Mouse (Mus musculus): Measurements from ENCODE around the gene Amz2. TPM values are rescaled to one million over a fixed set of nuclear protein-coding genes. Genes with fewer than 3 reads are reported as not detected.

The Amz2 gene
- polyA plus RNA-seq, 1 experiment from 2014 or later, result 46.6 TPM

DNA sequence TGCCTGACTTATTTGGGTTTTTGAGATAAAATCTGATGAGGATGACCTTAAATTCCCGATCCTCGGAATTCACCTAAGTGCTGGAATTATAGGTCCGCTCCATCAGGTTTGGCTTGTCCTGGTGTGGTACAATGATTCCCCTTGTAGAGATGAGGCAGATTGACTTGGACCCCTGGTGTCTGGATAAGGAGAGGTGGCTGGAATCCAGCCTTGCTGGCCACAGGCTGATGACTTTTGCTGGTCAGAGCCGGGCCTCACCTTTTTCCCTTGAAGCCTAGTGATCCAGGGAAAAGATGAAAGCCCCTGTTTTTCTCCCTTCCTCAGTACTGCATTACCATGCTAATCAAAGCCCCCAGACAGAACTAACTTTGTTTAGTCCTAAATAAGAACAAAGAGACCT is 50.0 kb downstream of the Amz2 start:
- no peaks in the 10 kb centered on the region for H3K9me3 ChIP-seq (ENCODE audit: control insufficient read depth, low read length)
- H3K4me1 ChIP-seq (ENCODE audit: control insufficient read depth, insufficient read depth, low read length), result peaks cover 12% of the 10 kb centered on the region; the same call in 1 of the 2 replicates
- 75% methylated on average over 4 of the region's 4 CpGs for WGBS
- H3K4me3 ChIP-seq (ENCODE audit: low read depth, low read length), result no peak overlapping the region
- H3K9ac ChIP-seq (ENCODE audit: low read length), result no peak overlapping the region
- no peak overlapping the region for H3K4me2 ChIP-seq (ENCODE audit: low read depth)
- DNase-seq (ENCODE audit: low spot score), result no peak
- H3K27me3 ChIP-seq (ENCODE audit: control insufficient read depth, insufficient read depth, low read length), result no peaks in the 10 kb centered on the region
- H3K27ac ChIP-seq (ENCODE audit: low read depth, low read length), result peak overlapping the region; percentile 58
- no peaks in the 10 kb centered on the region for H3K36me3 ChIP-seq (ENCODE audit: control insufficient read depth, insufficient read depth, low read length)
- ATAC-seq (ENCODE audit: insufficient read depth, low FRiP score, low TSS enrichment), result no peak

DNA sequence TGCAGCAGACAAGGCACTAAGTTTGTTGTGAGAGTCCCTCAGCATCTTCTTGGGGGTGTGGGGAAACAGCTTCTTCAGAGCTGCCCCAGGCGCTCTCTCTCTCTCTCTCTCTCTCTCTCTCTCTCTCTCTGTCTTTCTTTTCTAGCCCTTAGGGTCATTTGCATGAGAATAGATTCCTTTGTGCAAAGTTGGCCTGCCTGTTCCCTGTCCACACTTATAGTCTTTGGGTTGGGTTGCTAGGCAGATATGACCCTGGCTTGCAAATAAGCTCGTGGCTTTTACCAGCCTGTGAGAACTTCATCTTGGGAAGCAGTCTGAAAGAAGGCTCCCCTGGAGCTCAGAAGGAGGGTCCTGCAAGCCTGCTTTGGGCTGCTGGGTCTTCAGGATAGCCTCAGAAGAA is 50.5 kb downstream of the Amz2 start:
- DNase-seq (ENCODE audit: low spot score) (peak; percentile 34), ATAC-seq (ENCODE audit: insufficient read depth, low FRiP score, low TSS enrichment) (0 out of 2 replicates have a peak, but pooled peaks have one; percentile 32)
- Histone ChIP-seq H3K9me3 (ENCODE audit: control insufficient read depth, low read length) (no peaks in the 10 kb centered on the region), H3K27ac (ENCODE audit: low read depth, low read length) (peak overlapping the region; percentile 58), H3K9ac (ENCODE audit: low read length) (no peak overlapping the region), H3K4me2 (ENCODE audit: low read depth) (no peak overlapping the region), H3K4me3 (ENCODE audit: low read depth, low read length) (no peak overlapping the region), H3K36me3 (ENCODE audit: control insufficient read depth, insufficient read depth, low read length) (no peaks in the 10 kb centered on the region), H3K27me3 (ENCODE audit: control insufficient read depth, insufficient read depth, low read length) (no peaks in the 10 kb centered on the region), H3K4me1 (ENCODE audit: control insufficient read depth, insufficient read depth, low read length) (peaks cover 12% of the 10 kb centered on the region; the same call in 1 of the 2 replicates)
- 32% methylated on average over 2 of the region's 2 CpGs for WGBS

DNA sequence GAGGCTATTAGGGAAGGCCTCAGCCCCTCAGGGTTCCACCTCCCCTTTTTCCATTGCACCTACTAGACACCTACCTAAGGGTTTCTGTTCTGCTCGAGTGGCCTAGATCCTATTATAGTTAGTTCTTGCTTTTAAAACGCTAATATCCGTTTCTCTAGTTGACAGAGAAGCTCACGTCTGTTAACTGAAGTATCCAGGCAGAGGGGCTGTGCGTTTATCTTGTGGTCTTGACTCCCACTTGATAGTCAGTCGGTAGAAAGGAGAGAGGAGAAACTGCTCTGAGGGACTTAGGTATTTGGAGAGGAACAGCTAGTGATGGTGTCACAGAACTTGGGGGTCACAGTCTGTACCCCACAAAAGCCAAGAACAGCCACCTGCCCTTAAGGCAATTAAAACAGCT is 50.9 kb downstream of the Amz2 start:
- H3K9ac ChIP-seq (ENCODE audit: low read length), result no peak overlapping the region
- no peak overlapping the region for H3K4me2 ChIP-seq (ENCODE audit: low read depth)
- H3K4me3 ChIP-seq (ENCODE audit: low read depth, low read length), result no peak overlapping the region
- H3K27ac ChIP-seq (ENCODE audit: low read depth, low read length), result peak overlapping the region; percentile 51; the same call in 1 of the 2 replicates
- no peaks in the 10 kb centered on the region for H3K27me3 ChIP-seq (ENCODE audit: control insufficient read depth, insufficient read depth, low read length)
- no peak for DNase-seq (ENCODE audit: low spot score)
- H3K9me3 ChIP-seq (ENCODE audit: control insufficient read depth, low read length), result no peaks in the 10 kb centered on the region
- H3K4me1 ChIP-seq (ENCODE audit: control insufficient read depth, insufficient read depth, low read length), result peaks cover 12% of the 10 kb centered on the region; the same call in 1 of the 2 replicates
- no peak for ATAC-seq (ENCODE audit: insufficient read depth, low FRiP score, low TSS enrichment)
- H3K36me3 ChIP-seq (ENCODE audit: control insufficient read depth, insufficient read depth, low read length), result no peaks in the 10 kb centered on the region
- 40% methylated on average over 6 of the region's 6 CpGs for WGBS

DNA sequence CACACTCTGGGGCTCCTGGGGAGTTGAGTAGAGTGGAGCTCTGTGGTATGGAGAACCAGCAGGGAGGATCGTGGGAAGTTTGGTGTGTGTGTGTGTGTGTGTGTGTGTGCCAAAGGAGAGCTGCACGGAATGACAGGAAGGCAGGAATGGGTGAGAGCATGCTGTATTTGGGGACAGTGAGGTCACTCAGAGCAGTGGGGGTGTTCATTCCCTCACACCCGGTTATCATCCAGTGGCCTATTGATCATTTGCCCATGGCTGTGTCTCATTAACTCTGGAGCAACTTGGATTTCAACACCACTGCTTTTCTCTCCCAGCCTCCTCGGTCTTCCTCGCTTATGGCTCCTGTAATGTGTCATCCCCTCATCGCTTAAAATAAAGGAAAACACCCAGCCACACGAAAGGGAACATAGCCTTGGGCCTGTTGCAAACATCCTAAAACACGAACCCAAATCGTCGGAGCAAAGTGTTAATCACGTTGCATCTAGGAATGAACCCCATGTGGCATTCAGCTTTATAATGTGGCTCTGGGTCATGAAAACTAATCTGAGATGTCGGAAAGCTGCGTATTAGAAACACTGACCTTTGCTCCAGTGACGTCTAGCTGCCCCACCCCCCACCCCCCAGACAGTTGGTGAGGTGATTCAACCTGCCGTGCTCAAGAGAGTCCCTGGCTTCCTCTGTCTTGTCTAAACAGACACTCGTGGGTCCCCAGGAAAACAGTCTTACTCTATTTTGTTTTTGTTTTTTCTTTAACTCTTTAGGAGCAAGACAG is 52.0 kb downstream of the Amz2 start:
- 57% methylated on average over 16 of the region's 16 CpGs for WGBS
- DNase-seq (ENCODE audit: low spot score) (no peak), ATAC-seq (ENCODE audit: insufficient read depth, low FRiP score, low TSS enrichment) (no peak)
- Histone ChIP-seq H3K9ac (ENCODE audit: low read length) (no peak overlapping the region), H3K4me3 (ENCODE audit: low read depth, low read length) (no peak overlapping the region), H3K27ac (ENCODE audit: low read depth, low read length) (no peak overlapping the region), H3K4me1 (ENCODE audit: control insufficient read depth, insufficient read depth, low read length) (peaks cover 9% of the 10 kb centered on the region; the same call in 1 of the 2 replicates), H3K9me3 (ENCODE audit: control insufficient read depth, low read length) (no peaks in the 10 kb centered on the region), H3K4me2 (ENCODE audit: low read depth) (no peak overlapping the region), H3K27me3 (ENCODE audit: control insufficient read depth, insufficient read depth, low read length) (no peaks in the 10 kb centered on the region), H3K36me3 (ENCODE audit: control insufficient read depth, insufficient read depth, low read length) (no peaks in the 10 kb centered on the region)

DNA sequence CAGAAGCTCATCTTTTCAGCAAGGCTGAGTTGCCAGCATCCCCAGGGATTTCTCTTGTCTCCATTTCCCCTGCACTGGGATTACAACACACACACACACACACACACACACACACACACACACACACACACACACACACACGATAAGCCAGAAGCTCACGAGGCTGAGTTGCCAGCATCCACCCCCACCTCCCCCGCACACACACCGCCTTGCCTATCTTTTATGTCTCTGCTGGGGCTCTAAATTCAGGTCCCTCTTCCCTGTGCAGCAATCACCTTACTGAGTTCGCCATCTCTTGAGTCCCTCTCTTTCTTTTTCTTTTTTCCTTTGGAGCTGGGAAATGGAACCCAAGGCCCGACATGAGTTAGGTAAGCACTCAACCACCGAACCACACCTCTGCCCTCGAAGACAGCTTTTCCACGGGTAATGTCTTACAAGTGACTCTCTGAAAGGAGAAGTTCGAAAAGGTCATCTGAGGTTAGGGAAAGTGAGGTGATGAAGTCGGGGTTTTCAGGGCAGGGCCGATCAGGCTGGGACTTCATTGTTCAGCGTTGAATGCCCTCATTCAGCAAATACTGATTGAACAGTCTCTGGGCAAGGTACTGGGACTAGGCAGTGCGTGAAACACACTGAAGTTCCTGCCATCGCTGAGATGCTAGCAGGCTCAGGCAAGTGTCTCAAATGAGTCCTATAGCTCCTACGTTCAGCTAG is 54.0 kb downstream of the Amz2 start:
- Histone ChIP-seq H3K27me3 (ENCODE audit: control insufficient read depth, insufficient read depth, low read length) (no peaks in the 10 kb centered on the region), H3K9ac (ENCODE audit: low read length) (no peak overlapping the region), H3K4me3 (ENCODE audit: low read depth, low read length) (no peak overlapping the region), H3K4me1 (ENCODE audit: control insufficient read depth, insufficient read depth, low read length) (peaks cover 7% of the 10 kb centered on the region; the same call in 1 of the 2 replicates), H3K9me3 (ENCODE audit: control insufficient read depth, low read length) (no peaks in the 10 kb centered on the region), H3K36me3 (ENCODE audit: control insufficient read depth, insufficient read depth, low read length) (no peaks in the 10 kb centered on the region), H3K4me2 (ENCODE audit: low read depth) (no peak overlapping the region), H3K27ac (ENCODE audit: low read depth, low read length) (no peak overlapping the region)
- DNase-seq (ENCODE audit: low spot score) (no peak), ATAC-seq (ENCODE audit: insufficient read depth, low FRiP score, low TSS enrichment) (no peak)
- 59% methylated on average over 16 of the region's 16 CpGs for WGBS

DNA sequence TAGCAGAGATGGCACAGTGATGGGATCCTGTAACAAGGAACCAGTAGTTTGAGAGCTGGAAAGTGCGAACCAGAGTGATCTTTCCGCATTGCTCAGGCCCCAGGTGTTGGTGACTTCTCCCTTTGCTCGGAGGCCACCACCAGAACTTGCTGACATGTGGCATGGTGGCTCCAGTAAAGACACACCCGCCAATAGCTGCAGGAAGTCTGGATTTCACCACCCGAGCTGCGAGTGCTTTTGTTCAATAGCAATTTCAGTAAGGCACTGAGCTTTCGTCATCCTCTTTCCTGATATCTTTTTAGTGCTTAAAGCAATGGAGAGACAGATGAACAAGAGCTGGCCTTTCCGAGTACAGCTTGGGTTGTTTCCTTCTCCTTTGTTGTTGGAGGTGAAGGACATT is 54.7 kb downstream of the Amz2 start:
- Histone ChIP-seq H3K36me3 (ENCODE audit: control insufficient read depth, insufficient read depth, low read length) (no peaks in the 10 kb centered on the region), H3K27ac (ENCODE audit: low read depth, low read length) (no peak overlapping the region), H3K27me3 (ENCODE audit: control insufficient read depth, insufficient read depth, low read length) (no peaks in the 10 kb centered on the region), H3K9ac (ENCODE audit: low read length) (no peak overlapping the region), H3K4me2 (ENCODE audit: low read depth) (no peak overlapping the region), H3K4me3 (ENCODE audit: low read depth, low read length) (no peak overlapping the region), H3K9me3 (ENCODE audit: control insufficient read depth, low read length) (no peaks in the 10 kb centered on the region), H3K4me1 (ENCODE audit: control insufficient read depth, insufficient read depth, low read length) (peaks cover 7% of the 10 kb centered on the region; the same call in 1 of the 2 replicates)
- no peak for ATAC-seq (ENCODE audit: insufficient read depth, low FRiP score, low TSS enrichment)
- no peak for DNase-seq (ENCODE audit: low spot score)
- 80% methylated on average over 8 of the region's 8 CpGs for WGBS

DNA sequence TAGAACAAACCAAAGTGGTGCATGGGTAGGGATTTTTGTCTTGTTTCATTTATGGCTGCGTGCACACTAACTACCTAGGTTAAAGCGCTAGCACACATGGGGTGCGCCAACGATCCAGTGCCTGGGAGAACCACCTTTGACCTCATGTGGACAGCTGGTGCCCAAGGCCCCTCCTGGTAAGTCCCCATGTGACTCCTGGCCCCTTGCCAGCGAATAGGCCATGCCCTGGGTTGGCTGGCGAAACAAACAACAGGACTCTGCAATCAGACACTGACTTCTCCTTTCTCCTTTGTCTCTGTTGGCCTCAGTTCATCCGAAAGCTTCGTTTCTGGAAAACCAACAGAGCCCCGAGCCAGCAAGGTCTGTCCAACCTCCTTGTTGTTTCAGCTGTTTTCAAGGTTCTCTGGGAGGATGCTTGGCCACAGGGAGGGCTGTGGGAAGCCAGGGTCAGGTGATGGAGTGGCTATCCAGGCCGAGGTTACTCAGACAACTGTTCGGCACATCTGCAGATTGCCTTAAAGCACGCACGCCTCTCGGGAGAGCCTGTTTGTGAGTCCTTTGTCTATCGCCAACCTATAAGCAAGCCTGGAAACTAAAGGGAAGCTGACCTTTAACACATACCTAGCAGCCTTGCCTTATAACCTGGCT is 59.8 kb downstream of the Amz2 start:
- H3K27ac ChIP-seq (ENCODE audit: low read depth, low read length), result no peak overlapping the region
- no peaks in the 10 kb centered on the region for H3K9me3 ChIP-seq (ENCODE audit: control insufficient read depth, low read length)
- 67% methylated on average over 15 of the region's 15 CpGs for WGBS
- H3K9ac ChIP-seq (ENCODE audit: low read length), result no peak overlapping the region
- ATAC-seq (ENCODE audit: insufficient read depth, low FRiP score, low TSS enrichment) (no peak), DNase-seq (ENCODE audit: low spot score) (no peak)
- no peaks in the 10 kb centered on the region for H3K4me1 ChIP-seq (ENCODE audit: control insufficient read depth, insufficient read depth, low read length)
- no peak overlapping the region for H3K4me3 ChIP-seq (ENCODE audit: low read depth, low read length)
- no peak overlapping the region for H3K4me2 ChIP-seq (ENCODE audit: low read depth)
- H3K27me3 ChIP-seq (ENCODE audit: control insufficient read depth, insufficient read depth, low read length), result no peaks in the 10 kb centered on the region
- H3K36me3 ChIP-seq (ENCODE audit: control insufficient read depth, insufficient read depth, low read length), result no peaks in the 10 kb centered on the region

DNA sequence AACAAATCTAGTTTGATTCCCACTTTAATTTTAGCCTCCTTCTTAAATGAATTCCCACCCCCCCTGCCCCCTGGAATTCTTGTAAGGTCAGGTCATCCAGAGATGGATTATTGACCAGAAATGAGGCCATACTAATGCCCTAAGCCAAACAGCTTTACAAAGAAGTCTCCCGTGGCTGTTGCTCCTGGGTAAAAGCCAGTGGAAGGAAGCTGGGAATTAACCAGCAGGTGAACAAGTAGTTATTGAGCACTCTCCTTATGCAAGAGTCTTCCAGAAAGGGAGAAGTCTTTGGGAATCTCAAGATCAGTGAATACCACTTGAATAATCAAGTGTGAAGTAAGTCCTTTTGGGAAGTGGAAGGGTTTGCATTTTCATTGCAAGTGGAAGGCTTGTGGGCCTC is 61.4 kb downstream of the Amz2 start:
- no peak overlapping the region for H3K4me3 ChIP-seq (ENCODE audit: low read depth, low read length)
- no peak overlapping the region for H3K9ac ChIP-seq (ENCODE audit: low read length)
- no peak overlapping the region for H3K4me2 ChIP-seq (ENCODE audit: low read depth)
- 67% methylated on average over 1 of the region's 1 CpGs for WGBS
- H3K27me3 ChIP-seq (ENCODE audit: control insufficient read depth, insufficient read depth, low read length), result no peaks in the 10 kb centered on the region
- no peaks in the 10 kb centered on the region for H3K4me1 ChIP-seq (ENCODE audit: control insufficient read depth, insufficient read depth, low read length)
- DNase-seq (ENCODE audit: low spot score) (no peak), ATAC-seq (ENCODE audit: insufficient read depth, low FRiP score, low TSS enrichment) (no peak)
- no peaks in the 10 kb centered on the region for H3K36me3 ChIP-seq (ENCODE audit: control insufficient read depth, insufficient read depth, low read length)
- no peak overlapping the region for H3K27ac ChIP-seq (ENCODE audit: low read depth, low read length)
- H3K9me3 ChIP-seq (ENCODE audit: control insufficient read depth, low read length), result no peaks in the 10 kb centered on the region
